Mouse (Mus musculus): Measurements from ENCODE around the gene Nt5e.

- TF ChIP-seq CTCF (IDR thresholded peaks at IDR 0.05; ENCODE audit: borderline replicate concordance, insufficient read depth, low read depth, low read length) = no peak
- TF ChIP-seq POLR2A (IDR thresholded peaks at IDR 0.05; ENCODE audit: borderline replicate concordance, insufficient read depth, low read length) = no peak
Observed at GRCm38 (mm10) chr9:88367322-88367721, 40.3 kb downstream of the Nt5e start.
